Mouse (Mus musculus) retina, postnatal 7 days (tissue): ENCODE results near the gene Obox1.
"Not testable (repeated sequence)": the region's sequence is repeated elsewhere in the genome, so short reads cannot be mapped to it uniquely, and the experiment has no call there.

Source experiments
- DNase-seq: peaks from one replicate; pipeline ENCODE4 v3.0.0-alpha.2; 2012; ENCODE audit warnings: low read depth, low spot score

The Obox1 gene

GRCm38 (mm10) chr7:15388421-15388998, at the start of gene Obox1, which contains the start of gene Obox2:
Gene Obox1 (plus strand): TSS chr7:15388948.
Gene Obox2 (plus strand): TSS chr7:15388721.
- DNase-seq = not testable (repeated sequence)

- not testable (repeated sequence) for DNase-seq
These were observed 10.6 kb downstream of the Obox1 start for GRCm38 (mm10) chr7:15399147-15399874.

GRCm38 (mm10) chr7:15406816-15407215, 18.1 kb downstream of the Obox1 start:
- DNase-seq = not testable (repeated sequence)

GRCm38 (mm10) chr7:15418046-15418445, 29.3 kb downstream of the Obox1 start:
- not testable (repeated sequence) for DNase-seq

DNA sequence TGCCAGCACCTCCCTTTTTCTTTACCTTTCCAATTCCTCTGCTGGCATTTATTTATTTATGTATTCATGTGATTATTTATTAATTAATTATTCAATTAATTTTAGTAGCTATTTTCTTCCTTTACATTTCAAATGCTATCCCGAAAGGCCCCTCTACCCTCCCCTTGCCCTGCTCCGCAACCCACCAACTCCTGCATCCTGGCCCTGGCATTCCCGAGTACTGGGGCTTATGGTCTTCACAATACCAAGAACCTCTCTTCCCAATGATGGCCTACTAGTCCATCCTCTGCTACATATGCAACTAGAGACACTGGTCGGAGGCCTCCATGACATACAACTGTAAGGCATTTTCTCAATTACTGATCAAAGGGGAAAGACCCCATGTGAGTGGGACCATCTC, 36.8 kb downstream of the Obox1 start:
- not testable (repeated sequence) for DNase-seq

- not testable (repeated sequence) for DNase-seq
These were observed 120.7 kb downstream of the Obox1 start for GRCm38 (mm10) chr7:15509411-15509810.
